Mouse (Mus musculus): ENCODE measurements around the gene Olfr313.

DNA sequence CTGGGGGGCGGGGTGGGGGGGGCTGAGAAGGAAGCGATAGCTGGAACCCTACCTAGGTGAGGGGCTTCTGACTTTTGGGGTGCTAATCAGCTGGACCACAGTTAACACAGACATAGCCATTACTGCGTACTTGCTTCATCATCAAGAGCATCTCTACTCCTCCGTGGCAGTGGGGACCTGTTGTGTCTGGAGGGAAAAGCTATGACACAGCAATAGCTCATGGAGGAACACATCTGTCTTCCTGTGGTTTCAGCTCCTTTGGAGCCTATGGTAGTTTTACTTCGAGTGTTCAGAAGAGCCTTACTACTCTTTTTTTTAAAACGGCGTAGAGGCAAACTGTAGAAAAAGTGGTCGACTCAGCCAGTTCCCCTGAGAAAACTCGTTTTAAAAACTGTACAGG is 32.8 kb downstream of the Olfr313 start:
- TF ChIP-seq POLR2A (IDR thresholded peaks at IDR 0.05; ENCODE audit: low read depth, low read length) (no peak), CTCF (IDR thresholded peaks at IDR 0.05; ENCODE audit: extremely low read depth, insufficient read depth, insufficient read length, insufficient replicate concordance) (no peak)
